In genomic region chr2:180712037-180712689, GRCm38 (mm10) we compare ENCODE assay signal across 18 mouse cellular contexts. TPM values are rescaled to one million over a fixed set of nuclear protein-coding genes. Genes with fewer than 3 reads are reported as not detected.
DNase-seq lines count a peak whose midpoint lies in the region; ATAC-seq and TF ChIP-seq lines count a peak whose summit lies in the region.
"Had no signal": no experiment of that assay in that cellular context is flagged by ENCODE, and none has a peak within 500 bp of the region (broad histone marks: within the 10 kb centered on the region; RNA-seq: fewer than 3 reads in every experiment).

No protein-coding gene starts in this region.

- intact Hi-C loops in heart, postnatal 36 days (cut with DNase I): no loop called here

- no peak for TF ChIP-seq CTCF in liver, postnatal 0 days (IDR thresholded peaks at IDR 0.05; ENCODE audit: low read depth)
- TF ChIP-seq CTCF in midbrain, postnatal 0 days (IDR thresholded peaks at IDR 0.05): no peak

- ATAC-seq in heart, embryonic 12.5 days (ENCODE audit: insufficient number of reproducible peaks, low FRiP score): no peak
- peak; percentile 71 for ATAC-seq in erythroid progenitor cell, adult 5-6 weeks (replicated peaks; ENCODE audit: low FRiP score, poor library complexity, severe bottlenecking)
- ATAC-seq in liver, postnatal 0 days: peak; percentile 69
- no peak for ATAC-seq in CD4-positive, CD25-positive, alpha-beta regulatory T cell, adult 4 months
- ATAC-seq in midbrain, postnatal 0 days (ENCODE audit: low FRiP score): no peak
- ATAC-seq: intestine, embryonic 15.5 days; midbrain, embryonic 16.5 days had no signal

- peak overlapping the region; percentile 4; the same call in 1 of the 2 replicates for H3K4me2 ChIP-seq in heart, embryonic 12.5 days
- peak overlapping the region; percentile 80 for H3K4me2 ChIP-seq in liver, postnatal 0 days (ENCODE audit: low read depth, low read length)
- no peak overlapping the region for H3K4me2 ChIP-seq in midbrain, postnatal 0 days (ENCODE audit: low read depth, low read length, poor library complexity, severe bottlenecking)

- H3K4me3 ChIP-seq in heart, embryonic 12.5 days: no peak overlapping the region
- H3K4me3 ChIP-seq in liver, postnatal 0 days (ENCODE audit: low read depth, low read length): peak overlapping the region; percentile 100
- H3K4me3 ChIP-seq in midbrain, postnatal 0 days (ENCODE audit: low read depth, low read length): no peak overlapping the region

- H3K27ac ChIP-seq in heart, embryonic 12.5 days (ENCODE audit: poor library complexity, severe bottlenecking): no peak overlapping the region
- peak overlapping the region; percentile 100 for H3K27ac ChIP-seq in liver, postnatal 0 days (ENCODE audit: low read depth)
- H3K27ac ChIP-seq in midbrain, postnatal 0 days (ENCODE audit: low read depth, low read length): no peak overlapping the region
- H3K27ac ChIP-seq: forebrain, embryonic 12.5 days; hindbrain, embryonic 14.5 days; intestine, embryonic 15.5 days; macrophage had no signal

- no peaks in the 10 kb centered on the region for H3K27me3 ChIP-seq in heart, embryonic 12.5 days (replicated peaks)
- H3K27me3 ChIP-seq in liver, postnatal 0 days (ENCODE audit: insufficient read depth, low read length): no peaks in the 10 kb centered on the region
- no peaks in the 10 kb centered on the region for H3K27me3 ChIP-seq in midbrain, postnatal 0 days (ENCODE audit: insufficient read depth, low read length)
- H3K27me3 ChIP-seq: forebrain, embryonic 12.5 days; intestine, embryonic 15.5 days had no signal

- TF ChIP-seq EP300 in liver, postnatal 0 days (IDR thresholded peaks at IDR 0.05; ENCODE audit: low read depth): peak; percentile 99

- no peak for DNase-seq in heart, postnatal 36 days
- peak; percentile 88 for DNase-seq in MEL-GATA-1-ER (ENCODE audit: extremely low read depth, low read depth)
- DNase-seq in liver, postnatal 0 days: peak; percentile 19
- no peak for DNase-seq in frontal cortex, postnatal 14 days (ENCODE audit: low spot score in 2 of 2)
- DNase-seq in midbrain, postnatal 0 days (ENCODE audit: low spot score): no peak
- DNase-seq: adrenal gland, postnatal 10 days; cerebellum, adult 9-11 months; heart, postnatal 10 days; left cerebral cortex, postnatal 4 days; lung, adult 2 months had no signal

- no peak overlapping the region for H3K9ac ChIP-seq in heart, embryonic 12.5 days
- peak overlapping the region; percentile 100 for H3K9ac ChIP-seq in liver, postnatal 0 days (replicated peaks)
- no peak overlapping the region for H3K9ac ChIP-seq in midbrain, postnatal 0 days (replicated peaks; ENCODE audit: low read length, poor library complexity, severe bottlenecking)

- no peaks in the 10 kb centered on the region for H3K9me3 ChIP-seq in heart, embryonic 12.5 days (replicated peaks)
- no peaks in the 10 kb centered on the region for H3K9me3 ChIP-seq in liver, postnatal 0 days (ENCODE audit: low read length)
- H3K9me3 ChIP-seq in midbrain, postnatal 0 days (ENCODE audit: low read length): no peaks in the 10 kb centered on the region
- H3K9me3 ChIP-seq: forebrain, embryonic 12.5 days; intestine, embryonic 15.5 days had no signal

- 88% methylated on average over 5 of the region's 5 CpGs for WGBS in heart, embryonic 12.5 days
- 56% methylated on average over 5 of the region's 5 CpGs for WGBS in liver, postnatal 0 days (ENCODE audit: insufficient replicate concordance)
- 95% methylated on average over 5 of the region's 5 CpGs for WGBS in midbrain, postnatal 0 days

- peaks cover 25% of the 10 kb centered on the region for H3K4me1 ChIP-seq in heart, embryonic 12.5 days (replicated peaks)
- peaks cover 29% of the 10 kb centered on the region for H3K4me1 ChIP-seq in liver, postnatal 0 days (ENCODE audit: insufficient read depth)
- peaks cover 17% of the 10 kb centered on the region for H3K4me1 ChIP-seq in midbrain, postnatal 0 days (ENCODE audit: insufficient read depth, low read length)

- H3K36me3 ChIP-seq in heart, embryonic 12.5 days: peaks cover 25% of the 10 kb centered on the region
- peaks cover 29% of the 10 kb centered on the region for H3K36me3 ChIP-seq in liver, postnatal 0 days (replicated peaks; ENCODE audit: insufficient read depth, low read length)
- H3K36me3 ChIP-seq in midbrain, postnatal 0 days (ENCODE audit: insufficient read depth, low read length): peaks cover 20% of the 10 kb centered on the region

RNA-seq across cellular contexts. Expression of gene Gid8, which starts 2.2 kb away (rescaled TPM):
- 45.3 and 47.8 TPM in 2 replicates for polyA plus RNA-seq in heart, embryonic 12.5 days (2016; fragmentation: Nextera tagmentation; extraction: Ambion mirVana)
- 10 to 100 TPM; 59.4 to 60.5 TPM for total RNA-seq in heart, postnatal 36 days (2021)
- total RNA-seq in erythroid progenitor cell, adult 5-6 weeks (2015; ENCODE audit: low replicate concordance): 193 and 195 TPM in 2 replicates
- total RNA-seq in erythroid progenitor cell, adult 5-6 weeks (2017; ENCODE audit: low replicate concordance): 276 and 301 TPM in 2 replicates
- 68.2 and 71.3 TPM in 2 replicates for polyA plus RNA-seq in liver, postnatal 0 days (2015; fragmentation: Nextera tagmentation; extraction: Ambion mirVana)
- polyA plus RNA-seq in CD4-positive, CD25-positive, alpha-beta regulatory T cell, adult 4 months (2017; shearing (Covaris generic)): 10 to 100 TPM; 11.4 to 22.0 TPM
- 43.6 and 56.4 TPM in 2 replicates for total RNA-seq in midbrain, postnatal 0 days (2014; rRNA removed)
- 44.5 and 46.5 TPM in 2 replicates for polyA plus RNA-seq in midbrain, postnatal 0 days (2015; fragmentation: Nextera tagmentation; extraction: Ambion mirVana)

RNA-seq across cellular contexts. Expression of gene Dido1, which starts 2.4 kb away (rescaled TPM):
- polyA plus RNA-seq in heart, embryonic 12.5 days (2016; fragmentation: Nextera tagmentation; extraction: Ambion mirVana): 23.6 and 24.2 TPM in 2 replicates
- 10 to 100 TPM; 24.4 to 29.0 TPM for total RNA-seq in heart, postnatal 36 days (2021)
- total RNA-seq in erythroid progenitor cell, adult 5-6 weeks (2015; ENCODE audit: low replicate concordance): 63.4 and 66.2 TPM in 2 replicates
- total RNA-seq in erythroid progenitor cell, adult 5-6 weeks (2017; ENCODE audit: low replicate concordance): 107 and 109 TPM in 2 replicates
- 6.5 and 8.7 TPM in 2 replicates for polyA plus RNA-seq in liver, postnatal 0 days (2015; fragmentation: Nextera tagmentation; extraction: Ambion mirVana)
- polyA plus RNA-seq in CD4-positive, CD25-positive, alpha-beta regulatory T cell, adult 4 months (2017; shearing (Covaris generic)): 10 to 100 TPM; 49.7 to 73.1 TPM
- 36.7 and 44.1 TPM in 2 replicates for total RNA-seq in midbrain, postnatal 0 days (2014; rRNA removed)
- polyA plus RNA-seq in midbrain, postnatal 0 days (2015; fragmentation: Nextera tagmentation; extraction: Ambion mirVana): 19.3 and 22.2 TPM in 2 replicates

RNA-seq across cellular contexts. Expression of gene Slc17a9, which starts 12.9 kb away (rescaled TPM):
- polyA plus RNA-seq in heart, embryonic 12.5 days (2016; fragmentation: Nextera tagmentation; extraction: Ambion mirVana): 0.59 and 0.69 TPM in 2 replicates
- under 1 TPM in 1 of 2 experiments, not detected in 1; 0.38 TPM for total RNA-seq in heart, postnatal 36 days (2021)
- total RNA-seq in erythroid progenitor cell, adult 5-6 weeks (2015; ENCODE audit: low replicate concordance): 6.1 and 6.3 TPM in 2 replicates
- total RNA-seq in erythroid progenitor cell, adult 5-6 weeks (2017; ENCODE audit: low replicate concordance): 0.38 and 2.6 TPM in 2 replicates
- 5.2 and 6.0 TPM in 2 replicates for polyA plus RNA-seq in liver, postnatal 0 days (2015; fragmentation: Nextera tagmentation; extraction: Ambion mirVana)
- 100 to 1,000 TPM in 1 of 2 experiments, 10 to 100 TPM in 1; 77.3 to 114 TPM for polyA plus RNA-seq in CD4-positive, CD25-positive, alpha-beta regulatory T cell, adult 4 months (2017; shearing (Covaris generic))
- total RNA-seq in midbrain, postnatal 0 days (2014; rRNA removed): 0.55 and 1.2 TPM in 2 replicates
- 0.20 TPM in 1 of 2 replicates, not detected in the other for polyA plus RNA-seq in midbrain, postnatal 0 days (2015; fragmentation: Nextera tagmentation; extraction: Ambion mirVana)

Comparison
In these comparisons a context has a peak if more than half of its experiments do, and no peak if none do; other contexts are left out.
1. ATAC-seq: peak in erythroid progenitor cell, adult 5-6 weeks (single experiment) and liver, postnatal 0 days (single experiment); none in heart, embryonic 12.5 days (single experiment), CD4-positive, CD25-positive, alpha-beta regulatory T cell, adult 4 months (single experiment) and midbrain, postnatal 0 days (single experiment).
2. DNase-seq: peak in MEL-GATA-1-ER (single experiment) and liver, postnatal 0 days (single experiment); none in heart, postnatal 36 days (0 of 2), frontal cortex, postnatal 14 days (0 of 2) and midbrain, postnatal 0 days (single experiment).
3. RNA of gene Slc17a9, which starts 12.9 kb away (polyA plus RNA-seq): 77.3 to 114 TPM in CD4-positive, CD25-positive, alpha-beta regulatory T cell, adult 4 months; 5.2 to 6.0 TPM in liver, postnatal 0 days, 0.59 to 0.69 TPM in heart, embryonic 12.5 days and 0.20 TPM in midbrain, postnatal 0 days; every median in the first group is over 10 times any median in the second.